Mouse (Mus musculus): Measurements from ENCODE around the gene Gpx4. TPM values are rescaled to one million over a fixed set of nuclear protein-coding genes. Genes with fewer than 3 reads are reported as not detected.
"Not testable (repeated sequence)": the region's sequence is repeated elsewhere in the genome, so short reads cannot be mapped to it uniquely, and the experiment has no call there.

Gpx4 gene
- polyA plus RNA-seq, 1 experiment = 934 TPM

DNA sequence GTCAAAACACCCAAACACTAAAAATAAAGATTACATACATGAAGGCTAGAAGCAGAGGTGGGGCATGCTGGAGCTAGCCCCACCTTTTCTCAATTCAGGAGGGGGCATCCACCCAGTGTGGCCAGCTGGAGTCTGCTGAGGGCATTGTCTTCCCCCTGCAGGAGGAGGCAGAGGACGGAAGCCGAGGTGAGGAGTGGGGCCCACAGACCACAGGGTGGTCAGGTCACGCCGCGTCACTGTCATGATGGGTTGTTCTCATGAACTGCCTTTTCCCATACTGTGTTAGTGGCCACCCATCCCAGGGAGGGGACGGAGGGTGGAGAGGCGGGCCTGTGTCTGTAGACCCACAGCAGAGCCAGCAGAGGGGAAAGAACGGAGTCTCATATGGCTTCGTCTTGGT lies 16.8 kb upstream of the Gpx4 start:
- H3K4me3 ChIP-seq (ENCODE audit: insufficient read depth, low read length) = no peak overlapping the region
- no peaks in the 10 kb centered on the region; the same call in 1 of the 2 replicates for H3K4me1 ChIP-seq (ENCODE audit: control insufficient read depth, insufficient read depth, low read length)
- no peak for TF ChIP-seq CTCF (IDR thresholded peaks at IDR 0.05; ENCODE audit: extremely low read depth, insufficient read depth, low read length)
- TF ChIP-seq POLR2A (IDR thresholded peaks at IDR 0.05; ENCODE audit: extremely low read depth, insufficient read depth, low read length) = no peak
- H3K27ac ChIP-seq (ENCODE audit: insufficient read depth, low read length) = no peak overlapping the region

DNA sequence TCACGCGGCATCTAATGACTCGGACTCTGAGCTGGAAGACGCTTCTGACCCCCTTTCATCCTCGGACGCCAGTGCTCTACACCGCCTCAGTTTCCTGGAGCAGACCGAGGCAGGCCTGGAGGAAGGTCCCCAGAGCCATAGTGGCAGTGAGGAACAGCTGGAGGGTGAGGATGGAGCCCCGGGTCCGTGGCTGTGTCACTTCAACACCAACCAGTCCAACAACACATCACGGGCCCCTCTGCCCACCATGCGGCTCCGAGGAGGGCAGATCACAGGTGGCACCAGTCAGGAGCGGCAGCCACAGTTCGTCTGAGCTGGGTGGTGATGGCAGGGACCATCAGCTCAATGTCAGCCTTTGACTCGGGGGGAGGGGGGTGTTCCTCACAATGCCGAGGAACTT lies 16.2 kb upstream of the Gpx4 start:
- Histone ChIP-seq H3K4me1 (ENCODE audit: control insufficient read depth, insufficient read depth, low read length) (no peaks in the 10 kb centered on the region; the same call in 1 of the 2 replicates), H3K4me3 (ENCODE audit: insufficient read depth, low read length) (no peak overlapping the region), H3K27ac (ENCODE audit: insufficient read depth, low read length) (no peak overlapping the region)
- TF ChIP-seq POLR2A (IDR thresholded peaks at IDR 0.05; ENCODE audit: extremely low read depth, insufficient read depth, low read length) = no peak
- TF ChIP-seq CTCF (IDR thresholded peaks at IDR 0.05; ENCODE audit: extremely low read depth, insufficient read depth, low read length) = no peak

DNA sequence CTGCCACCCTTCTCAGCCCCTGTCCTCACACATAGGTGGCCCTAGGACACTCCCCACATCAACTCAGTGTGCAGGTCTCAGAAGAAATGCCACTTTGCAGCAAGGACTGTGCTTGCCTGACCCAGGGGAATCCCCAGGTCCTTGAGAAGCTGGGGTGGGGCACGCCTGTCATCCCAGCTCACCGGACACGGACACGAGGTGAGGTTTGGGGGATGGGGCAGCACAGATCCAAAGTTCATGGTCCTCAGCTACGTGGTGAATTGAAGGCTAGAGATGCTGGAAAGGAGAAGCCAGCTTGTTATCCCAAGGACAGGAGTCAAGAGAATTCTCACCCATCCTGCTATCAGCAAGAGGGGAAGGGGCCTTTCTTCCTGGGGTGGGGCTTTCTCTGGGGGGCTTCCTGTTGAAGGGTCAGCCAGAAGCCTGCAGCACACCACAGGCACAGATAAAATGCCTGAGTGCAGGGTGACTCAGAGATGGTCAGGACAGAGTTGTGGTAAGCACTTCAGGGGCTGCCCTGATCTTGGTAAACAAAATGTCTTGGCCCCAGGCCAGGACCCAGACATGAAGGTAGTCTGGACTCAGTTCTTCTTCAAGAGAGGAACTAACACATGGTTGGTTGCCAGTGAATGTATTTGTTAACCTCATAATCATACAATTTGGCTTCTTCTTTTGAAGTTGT lies 14.0 kb upstream of the Gpx4 start:
- Histone ChIP-seq H3K4me3 (ENCODE audit: insufficient read depth, low read length) (no peak overlapping the region), H3K4me1 (ENCODE audit: control insufficient read depth, insufficient read depth, low read length) (no peaks in the 10 kb centered on the region; the same call in 1 of the 2 replicates), H3K27ac (ENCODE audit: insufficient read depth, low read length) (no peak overlapping the region)
- no peak for TF ChIP-seq POLR2A (IDR thresholded peaks at IDR 0.05; ENCODE audit: extremely low read depth, insufficient read depth, low read length)
- TF ChIP-seq CTCF (IDR thresholded peaks at IDR 0.05; ENCODE audit: extremely low read depth, insufficient read depth, low read length) = no peak

DNA sequence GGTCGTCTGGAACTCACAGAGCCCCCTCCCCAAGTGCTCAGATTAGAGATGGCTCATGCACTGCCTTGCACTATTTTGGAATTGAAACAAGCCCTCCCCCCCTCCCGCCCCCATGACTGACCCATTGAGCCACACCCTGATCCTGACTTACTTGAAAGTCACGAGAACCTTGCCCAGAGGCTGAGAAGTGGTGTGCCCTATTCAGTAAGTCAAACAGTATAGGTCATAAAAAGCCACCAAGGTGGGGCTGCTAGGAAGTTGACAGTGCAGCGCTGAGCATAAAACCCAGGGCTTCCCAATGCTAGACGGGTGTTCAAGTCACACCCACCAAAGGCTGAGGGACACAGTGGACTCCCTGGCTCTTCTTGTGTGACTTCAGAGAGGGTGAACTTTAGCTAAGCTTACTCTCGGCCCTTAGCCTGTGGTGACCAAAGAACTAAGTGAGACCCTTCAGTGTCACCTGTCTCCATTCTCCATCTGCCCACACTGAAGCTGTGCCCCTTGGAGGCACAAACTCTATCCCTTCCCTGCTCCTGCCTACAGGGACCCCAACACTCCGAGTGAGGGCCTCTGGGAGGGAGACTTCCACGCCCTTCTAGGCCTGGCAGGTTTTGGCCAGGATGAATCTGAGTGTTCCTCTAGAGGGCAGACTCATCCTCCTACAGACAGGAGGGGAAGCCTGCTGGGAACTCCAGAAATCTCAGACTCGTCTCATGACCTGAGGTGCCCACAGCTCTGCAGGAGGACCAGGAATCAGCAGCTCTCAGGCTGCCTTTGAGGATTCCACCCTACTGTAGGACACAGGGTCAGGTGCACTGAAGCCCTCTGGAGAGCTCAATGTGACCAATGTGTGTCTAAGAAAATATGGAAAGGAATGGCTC lies 13.2 kb upstream of the Gpx4 start:
- no peak overlapping the region for H3K4me3 ChIP-seq (ENCODE audit: insufficient read depth, low read length)
- peaks cover 2% of the 10 kb centered on the region; the same call in 1 of the 2 replicates for H3K4me1 ChIP-seq (ENCODE audit: control insufficient read depth, insufficient read depth, low read length)
- TF ChIP-seq CTCF (IDR thresholded peaks at IDR 0.05; ENCODE audit: extremely low read depth, insufficient read depth, low read length) (peak; percentile 50), POLR2A (IDR thresholded peaks at IDR 0.05; ENCODE audit: extremely low read depth, insufficient read depth, low read length) (no peak)
- no peak overlapping the region for H3K27ac ChIP-seq (ENCODE audit: insufficient read depth, low read length)

DNA sequence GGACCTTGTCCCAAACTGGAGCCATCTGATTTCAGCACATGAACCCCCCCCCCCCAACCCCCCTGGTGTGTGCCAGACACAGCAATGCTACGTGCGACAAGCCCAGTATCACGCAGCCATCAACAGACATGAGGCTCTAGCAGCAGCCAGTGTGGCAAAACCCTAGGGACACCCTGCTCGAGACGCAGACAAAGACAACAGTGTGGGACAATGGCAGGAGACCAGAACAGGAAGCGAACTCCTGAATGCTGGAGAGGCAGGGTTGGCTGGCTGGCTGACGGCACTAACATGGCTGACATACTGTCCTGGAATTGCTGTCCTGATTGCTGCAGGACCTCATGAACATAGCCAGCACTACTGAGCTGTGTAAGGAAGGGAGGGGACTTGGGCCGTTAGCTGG lies 11.8 kb upstream of the Gpx4 start:
- Histone ChIP-seq H3K4me3 (ENCODE audit: insufficient read depth, low read length) (no peak overlapping the region), H3K27ac (ENCODE audit: insufficient read depth, low read length) (no peak overlapping the region), H3K4me1 (ENCODE audit: control insufficient read depth, insufficient read depth, low read length) (peaks cover 2% of the 10 kb centered on the region; the same call in 1 of the 2 replicates)
- TF ChIP-seq POLR2A (IDR thresholded peaks at IDR 0.05; ENCODE audit: extremely low read depth, insufficient read depth, low read length) (no peak), CTCF (IDR thresholded peaks at IDR 0.05; ENCODE audit: extremely low read depth, insufficient read depth, low read length) (no peak)

DNA sequence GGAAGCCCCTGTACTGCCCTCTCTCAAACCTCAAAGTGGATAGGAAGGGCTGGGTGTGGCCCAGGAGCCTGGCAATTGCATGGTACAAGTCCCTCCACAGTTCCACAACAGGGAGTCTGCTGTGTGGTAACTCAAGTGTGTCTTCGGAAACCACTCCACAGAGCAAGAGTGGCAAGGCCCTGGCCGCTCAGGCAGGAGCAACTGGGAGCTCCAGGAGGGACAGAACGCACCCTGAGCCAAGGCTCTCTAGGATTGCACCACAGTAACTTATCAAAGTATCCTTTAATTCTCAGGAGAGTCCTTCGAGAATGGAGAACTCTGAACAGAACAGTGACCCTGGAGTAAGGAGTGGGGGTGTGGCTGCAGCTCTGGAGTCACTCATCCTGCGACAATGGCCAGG lies 11.3 kb upstream of the Gpx4 start:
- H3K4me3 ChIP-seq (ENCODE audit: insufficient read depth, low read length) = no peak overlapping the region
- H3K4me1 ChIP-seq (ENCODE audit: control insufficient read depth, insufficient read depth, low read length) = peaks cover 2% of the 10 kb centered on the region; the same call in 1 of the 2 replicates
- TF ChIP-seq CTCF (IDR thresholded peaks at IDR 0.05; ENCODE audit: extremely low read depth, insufficient read depth, low read length) = no peak
- no peak for TF ChIP-seq POLR2A (IDR thresholded peaks at IDR 0.05; ENCODE audit: extremely low read depth, insufficient read depth, low read length)
- no peak overlapping the region for H3K27ac ChIP-seq (ENCODE audit: insufficient read depth, low read length)

DNA sequence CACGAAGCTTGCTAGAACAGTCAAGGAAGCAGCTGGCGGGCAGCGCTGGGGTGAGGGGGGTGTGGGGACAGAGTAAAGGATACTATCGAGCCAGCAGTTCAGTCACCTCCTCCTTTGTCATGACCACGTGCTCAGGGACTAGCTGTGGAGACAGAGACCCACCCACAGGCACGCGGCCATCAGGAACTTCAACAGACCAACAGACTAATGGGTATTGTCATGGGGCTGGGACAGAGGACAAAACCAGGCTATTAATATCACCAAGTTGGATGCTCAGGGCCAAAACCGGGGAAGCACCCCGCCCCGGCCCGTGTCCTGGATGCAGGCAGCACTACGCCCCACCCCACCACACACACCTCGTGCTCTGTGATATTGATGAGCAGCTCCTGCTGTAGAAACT lies 10.1 kb upstream of the Gpx4 start:
- TF ChIP-seq POLR2A (IDR thresholded peaks at IDR 0.05; ENCODE audit: extremely low read depth, insufficient read depth, low read length) (no peak), CTCF (IDR thresholded peaks at IDR 0.05; ENCODE audit: extremely low read depth, insufficient read depth, low read length) (no peak)
- H3K4me1 ChIP-seq (ENCODE audit: control insufficient read depth, insufficient read depth, low read length) = peaks cover 2% of the 10 kb centered on the region; the same call in 1 of the 2 replicates
- no peak overlapping the region for H3K4me3 ChIP-seq (ENCODE audit: insufficient read depth, low read length)
- H3K27ac ChIP-seq (ENCODE audit: insufficient read depth, low read length) = no peak overlapping the region

DNA sequence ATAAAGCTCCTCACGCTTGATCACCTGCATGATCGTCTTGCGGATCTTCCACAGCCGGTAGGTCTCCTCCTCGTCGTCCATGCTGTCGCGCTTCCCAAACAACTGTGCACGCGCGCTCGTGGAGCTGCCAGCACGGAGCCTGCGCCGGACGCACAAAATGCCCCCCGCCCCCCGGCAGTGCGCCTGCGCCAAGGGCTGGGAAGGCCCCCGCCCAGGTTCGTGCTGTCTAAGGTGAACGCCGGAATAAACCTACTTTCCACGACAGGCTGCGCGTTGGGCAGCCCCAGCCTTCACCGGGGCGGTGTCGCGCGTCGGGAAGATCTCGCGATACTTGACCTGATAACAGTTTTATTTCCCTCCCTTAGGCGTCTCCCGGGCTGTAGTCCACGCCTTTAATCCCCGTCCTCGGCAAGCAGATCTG lies 7.4 kb upstream of the Gpx4 start, which contains the start of gene Polr2e:
Gene Polr2e, minus strand, starts transcription at position 237 of the 421 bp plus-strand sequence.
- Histone ChIP-seq H3K4me3 (ENCODE audit: insufficient read depth, low read length) (peak within 1 kb of the TSS; percentile 63), H3K4me1 (ENCODE audit: control insufficient read depth, insufficient read depth, low read length) (peaks cover 2% of the 10 kb centered on the region; the same call in 1 of the 2 replicates), H3K27ac (ENCODE audit: insufficient read depth, low read length) (no peak within 1 kb of the TSS)
- no peak for TF ChIP-seq CTCF (IDR thresholded peaks at IDR 0.05; ENCODE audit: extremely low read depth, insufficient read depth, low read length)
- TF ChIP-seq POLR2A (IDR thresholded peaks at IDR 0.05; ENCODE audit: extremely low read depth, insufficient read depth, low read length) = peak; percentile 80

DNA sequence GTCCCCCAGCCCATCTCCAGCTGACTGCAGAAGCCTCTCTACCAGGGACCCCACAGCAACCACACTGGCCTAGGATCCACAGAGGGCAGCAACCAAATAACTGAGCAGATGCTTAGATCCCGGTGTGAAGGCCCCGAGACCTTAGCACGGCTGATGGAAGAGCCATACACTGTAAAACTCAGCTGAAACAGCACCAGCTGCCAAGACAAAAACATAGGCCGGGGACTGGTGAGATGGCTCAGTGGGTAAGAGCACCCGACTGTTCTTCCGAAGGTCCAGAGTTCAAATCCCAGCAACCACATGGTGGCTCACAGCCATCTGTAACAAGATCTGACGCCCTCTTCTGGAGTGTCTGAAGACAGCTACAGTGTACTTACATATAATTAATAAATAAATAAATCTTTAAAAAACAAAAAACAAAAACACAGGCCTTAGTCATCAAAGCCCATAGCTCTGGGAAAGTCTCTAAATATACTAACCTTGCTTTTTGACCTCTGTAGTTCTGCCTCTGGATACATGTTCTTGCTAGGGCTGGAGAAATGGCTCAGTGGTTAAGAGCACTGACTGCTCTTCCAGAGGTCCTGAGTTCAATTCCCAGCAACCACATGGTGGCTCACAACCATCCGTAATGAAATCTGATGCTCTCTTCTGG lies 5.4 kb upstream of the Gpx4 start:
- not testable (repeated sequence) for H3K27ac ChIP-seq (ENCODE audit: insufficient read depth, low read length); H3K4me3 ChIP-seq (ENCODE audit: insufficient read depth, low read length); H3K4me1 ChIP-seq (ENCODE audit: control insufficient read depth, insufficient read depth, low read length)

Data from cortical plate, adult 2 months (tissue).